Mouse (Mus musculus) megakaryocyte, embryonic 14.5 days (primary cell): ENCODE results near the gene Cs.

Experiments
- FLI1 ChIP-seq: IDR thresholded peaks from 2 replicates; pipeline ENCODE4 v1.6.1; 2012; ENCODE audit warnings: low read length, inconsistent platforms, mixed read lengths
- GATA1 ChIP-seq: IDR thresholded peaks from 3 replicates; pipeline ENCODE4 v1.6.1; 2012; ENCODE audit warnings: mixed read lengths, low read length, inconsistent platforms, borderline replicate concordance

- TF ChIP-seq GATA1 (no peak), FLI1 (no peak)
These were observed 54.3 kb downstream of the Cs start for GRCm38 (mm10) chr10:128391850-128392249.
